Mouse (Mus musculus) B cell, adult 2 months (primary cell): ENCODE data around the gene Xcl1.

ENCODE experiments used
- DNase-seq, 2 experiments: peaks; one replicate each; pipeline ENCODE4 v3.0.0; 2022

The Xcl1 gene

DNA sequence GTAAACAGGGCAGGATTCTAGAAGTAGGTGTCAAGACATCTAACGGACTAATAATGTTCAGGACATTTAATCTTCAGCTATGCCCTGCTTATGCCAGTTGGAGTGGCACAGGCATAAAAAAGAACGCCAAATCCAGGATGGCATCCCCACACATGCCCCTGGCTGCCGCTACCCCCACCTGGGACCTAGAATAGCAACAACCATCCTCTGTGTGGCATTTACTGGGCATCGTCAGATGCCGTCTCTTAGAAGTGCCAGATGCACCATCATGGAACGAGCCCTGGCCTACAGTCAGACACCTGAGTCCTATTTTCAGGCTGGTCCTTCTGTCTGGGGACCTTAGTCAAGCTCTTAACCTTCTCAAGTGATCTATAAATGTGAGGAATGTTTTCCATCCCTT lies 34.6 kb downstream of the Xcl1 start:
- no peak for DNase-seq

- DNase-seq, result no peak
These were observed 35.1 kb downstream of the Xcl1 start for GRCm38 (mm10) chr1:164900226-164900625.

GRCm38 (mm10) chr1:164899506-164899905 lies 35.8 kb downstream of the Xcl1 start:
- DNase-seq, result no peak

GRCm38 (mm10) chr1:164898846-164899351 lies 36.4 kb downstream of the Xcl1 start:
- peak; percentile 72 to 76 for DNase-seq

GRCm38 (mm10) chr1:164897163-164897817 lies 38.0 kb downstream of the Xcl1 start:
- no peak for DNase-seq

GRCm38 (mm10) chr1:164896211-164897145 lies 38.8 kb downstream of the Xcl1 start:
- DNase-seq, result no peak

DNA sequence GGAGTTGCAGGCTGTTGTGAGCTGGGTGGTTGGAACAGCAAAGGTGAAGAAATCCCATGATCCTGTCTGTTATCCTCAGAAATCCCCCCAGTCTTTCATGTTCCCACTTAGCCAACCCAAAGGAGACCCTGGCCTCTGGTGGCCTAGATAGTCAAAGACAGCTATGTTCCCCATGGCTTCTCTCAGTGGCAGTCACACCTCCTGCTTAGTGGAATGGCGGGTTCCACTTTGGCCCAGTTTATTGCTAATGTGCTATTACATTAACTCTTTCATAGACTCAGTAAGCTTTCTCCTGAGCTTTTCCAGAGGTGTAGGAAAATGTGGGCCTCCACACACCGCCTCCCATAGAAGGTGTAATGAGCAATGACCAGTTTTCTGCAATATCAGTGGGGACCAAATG lies 39.5 kb downstream of the Xcl1 start:
- DNase-seq, result no peak

GRCm38 (mm10) chr1:164890366-164890765 lies 45.0 kb downstream of the Xcl1 start:
- no peak for DNase-seq

DNA sequence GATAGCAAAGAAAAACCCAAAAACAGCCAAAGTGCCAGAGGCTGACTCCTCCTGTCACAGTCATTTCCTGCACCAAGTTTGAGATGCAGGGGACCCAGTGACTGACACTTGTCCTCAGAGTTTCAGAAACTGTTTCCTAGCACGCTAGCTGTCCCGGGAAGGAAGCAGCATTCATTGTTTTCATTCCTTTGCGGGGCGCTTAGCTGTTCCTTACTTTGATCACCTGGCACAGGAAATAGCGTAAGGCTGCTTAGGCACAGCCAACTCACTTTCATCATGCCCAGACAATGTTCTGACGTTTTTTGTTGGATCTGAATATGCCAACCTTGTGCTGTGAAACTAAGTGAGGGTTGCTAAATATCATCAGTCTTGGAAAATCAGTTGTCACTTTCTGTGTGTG lies 46.8 kb downstream of the Xcl1 start:
- DNase-seq, result no peak

DNA sequence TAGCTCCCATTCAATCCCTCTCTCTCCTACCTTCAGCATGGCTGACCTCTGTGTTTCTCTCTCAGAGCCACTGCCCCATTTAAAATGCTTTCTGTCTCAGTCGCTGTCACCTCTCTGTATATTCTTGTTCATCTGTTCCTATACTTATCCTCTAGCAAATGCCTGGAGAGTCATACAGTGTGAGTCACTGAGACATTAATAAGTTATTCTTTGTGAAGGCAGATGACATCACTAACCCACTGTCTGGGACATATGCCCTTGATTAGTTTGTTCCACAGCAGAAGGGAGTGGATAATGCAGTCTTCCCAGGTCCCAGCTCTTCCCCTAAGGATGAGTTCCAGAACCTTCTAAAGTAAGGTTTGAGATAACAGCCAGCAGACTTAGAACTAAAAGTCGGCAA lies 47.6 kb downstream of the Xcl1 start:
- DNase-seq, result no peak

DNA sequence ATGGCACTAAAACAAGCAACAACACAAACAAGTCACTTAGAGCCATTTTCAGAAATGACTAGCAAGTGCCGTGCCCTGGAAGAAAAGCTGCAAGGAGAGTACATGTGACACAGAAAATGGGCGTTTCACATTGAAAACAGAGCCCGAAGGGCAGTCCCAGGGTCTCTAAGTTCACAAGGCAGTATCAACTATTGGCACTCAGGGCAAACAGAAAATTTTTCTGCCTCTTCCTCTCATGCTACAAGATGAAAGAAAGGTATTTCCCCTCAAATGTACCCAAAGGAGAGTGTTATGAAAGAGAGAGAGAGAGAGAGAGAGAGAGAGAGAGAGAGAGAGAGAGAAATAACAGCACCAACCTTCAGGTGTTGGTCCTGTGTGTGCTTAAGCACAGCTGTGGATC lies 53.4 kb downstream of the Xcl1 start:
- no peak for DNase-seq
